Mouse (Mus musculus) liver, adult 2 months (tissue): ENCODE data around the gene Neto2.

ENCODE experiments used
- CTCF ChIP-seq: fragments of 200-500 bp; IDR thresholded peaks from 2 replicates; pipeline ENCODE4 v1.5.1; 2011; ENCODE audit warnings: low read depth, low read length, control low read depth
- POLR2A ChIP-seq: fragments of 200-500 bp; IDR thresholded peaks from 2 replicates; pipeline ENCODE4 v1.6.1; 2011; ENCODE audit warnings: low read length, control low read depth; ENCODE audit not compliant: insufficient read depth; ENCODE audit errors: extremely low read depth

DNA sequence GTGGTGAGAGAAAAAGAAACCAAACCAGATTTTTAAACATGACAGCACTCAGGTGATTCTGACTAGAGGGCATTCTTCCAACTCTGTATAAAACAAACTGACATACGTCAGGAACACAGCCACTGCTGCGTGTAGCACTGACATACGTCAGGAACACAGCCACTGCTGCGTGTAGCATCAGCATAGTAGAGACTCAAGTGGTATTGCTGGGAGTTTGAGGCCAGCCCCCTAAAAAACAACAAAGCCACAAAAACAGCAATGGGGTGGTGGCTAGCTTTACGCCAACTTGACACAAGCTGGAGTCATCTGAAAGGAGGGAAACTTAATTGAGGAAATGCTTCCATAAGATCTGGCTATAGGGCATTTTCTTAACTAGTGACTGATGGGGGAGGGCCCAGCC is 77.5 kb downstream of the Neto2 start:
- no peak for TF ChIP-seq CTCF
- TF ChIP-seq POLR2A: no peak
